Mouse (Mus musculus): ENCODE data around the gene Rp9.
"Not testable (repeated sequence)": the region's sequence is repeated elsewhere in the genome, so short reads cannot be mapped to it uniquely, and the experiment has no call there.

Gene Rp9

GRCm38 (mm10) chr9:22420491-22420890 is 49.1 kb downstream of the Rp9 start:
- DNase-seq (ENCODE audit: low spot score in 2 of 2), result no peak

- no peak for DNase-seq (ENCODE audit: low spot score in 2 of 2)
Observed at GRCm38 (mm10) chr9:22419877-22420276, 49.7 kb downstream of the Rp9 start.

- no peak for DNase-seq (ENCODE audit: low spot score in 2 of 2)
Observed at GRCm38 (mm10) chr9:22417547-22417946, 52.0 kb downstream of the Rp9 start.

- no peak for DNase-seq (ENCODE audit: low spot score in 2 of 2)
Observed at GRCm38 (mm10) chr9:22416187-22416586, 53.4 kb downstream of the Rp9 start.

GRCm38 (mm10) chr9:22411002-22411857 is 58.3 kb downstream of the Rp9 start, which contains the start of gene 9530077C05Rik:
9530077C05Rik (plus strand) TSS chr9:22411513.
- peak; percentile 90 to 94 for DNase-seq (ENCODE audit: low spot score in 2 of 2)

- DNase-seq (ENCODE audit: low spot score in 2 of 2), result no peak
Observed at GRCm38 (mm10) chr9:22409501-22409900, 60.0 kb downstream of the Rp9 start.

GRCm38 (mm10) chr9:22408344-22408743 is 61.2 kb downstream of the Rp9 start:
- DNase-seq (ENCODE audit: low spot score in 2 of 2), result not testable (repeated sequence)

GRCm38 (mm10) chr9:22407633-22408032 is 61.9 kb downstream of the Rp9 start:
- not testable (repeated sequence) for DNase-seq (ENCODE audit: low spot score in 2 of 2)

GRCm38 (mm10) chr9:22405414-22405813 is 64.1 kb downstream of the Rp9 start:
- DNase-seq (ENCODE audit: low spot score in 2 of 2), result no peak

GRCm38 (mm10) chr9:22403501-22403900 is 66.0 kb downstream of the Rp9 start:
- DNase-seq (ENCODE audit: low spot score in 2 of 2), result not testable (repeated sequence)

- DNase-seq (ENCODE audit: low spot score in 2 of 2), result no peak
Observed at GRCm38 (mm10) chr9:22402976-22403375, 66.6 kb downstream of the Rp9 start.

GRCm38 (mm10) chr9:22402001-22402400 is 67.5 kb downstream of the Rp9 start:
- DNase-seq (ENCODE audit: low spot score in 2 of 2), result no peak

- no peak for DNase-seq (ENCODE audit: low spot score in 2 of 2)
Observed at GRCm38 (mm10) chr9:22399021-22399420, 70.5 kb downstream of the Rp9 start.

- no peak for DNase-seq (ENCODE audit: low spot score in 2 of 2)
Observed at GRCm38 (mm10) chr9:22394725-22395124, 74.8 kb downstream of the Rp9 start.

GRCm38 (mm10) chr9:22390390-22390789 is 79.2 kb downstream of the Rp9 start:
- no peak for DNase-seq (ENCODE audit: low spot score in 2 of 2)

GRCm38 (mm10) chr9:22389736-22390245 is 79.8 kb downstream of the Rp9 start:
- DNase-seq (ENCODE audit: low spot score in 2 of 2), result no peak

- peak; percentile 90 to 93 for DNase-seq (ENCODE audit: low spot score in 2 of 2)
Observed at GRCm38 (mm10) chr9:22389021-22389476, 80.5 kb downstream of the Rp9 start, which contains the start of gene Anln. Anln (minus strand) TSS chr9:22389188.

GRCm38 (mm10) chr9:22388401-22388980 is 81.1 kb downstream of the Rp9 start:
- peak; percentile 37 to 43 for DNase-seq (ENCODE audit: low spot score in 2 of 2)

- no peak for DNase-seq (ENCODE audit: low spot score in 2 of 2)
Observed at GRCm38 (mm10) chr9:22387901-22388300, 81.6 kb downstream of the Rp9 start.

GRCm38 (mm10) chr9:22385890-22386289 is 83.7 kb downstream of the Rp9 start:
- no peak for DNase-seq (ENCODE audit: low spot score in 2 of 2)

GRCm38 (mm10) chr9:22376086-22376485 is 93.5 kb downstream of the Rp9 start:
- no peak for DNase-seq (ENCODE audit: low spot score in 2 of 2)

GRCm38 (mm10) chr9:22372760-22373159 is 96.8 kb downstream of the Rp9 start:
- no peak for DNase-seq (ENCODE audit: low spot score in 2 of 2)

GRCm38 (mm10) chr9:22368030-22368429 is 101.5 kb downstream of the Rp9 start:
- DNase-seq (ENCODE audit: low spot score in 2 of 2), result no peak
